Mouse (Mus musculus) heart, embryonic 14.5 days (tissue): ENCODE results near the gene Trpc7. TPM values are rescaled to one million over a fixed set of nuclear protein-coding genes. Genes with fewer than 3 reads are reported as not detected.

Experiments
- ATAC-seq: fragments of 200-750 bp; cut with Nextera tagmentation; 2 replicates; pipeline ENCODE4 v1.8.0; 2017; ENCODE audit warnings: low read depth, moderate TSS enrichment; ENCODE audit not compliant: insufficient number of reproducible peaks, insufficient read depth, low FRiP score
- H3K27ac ChIP-seq, 2 experiments: fragments of 200-500 bp in 1 of 2; fragments of 300-500 bp in 1 of 2; sonication (generic) in 1 of 2; replicated peaks in 1 of 2; 2 replicates each; pipeline ENCODE4 v1.5.1; 2012 to 2014; ENCODE audit warnings: low read depth in 2 of 2, low read length in 2 of 2, control low read depth in 1 of 2, mild to moderate bottlenecking in 1 of 2, mixed read lengths in 1 of 2; ENCODE audit not compliant: control insufficient read depth in 1 of 2, insufficient read depth in 1 of 2
- H3K27me3 ChIP-seq: fragments of 300-500 bp; sonication (generic); 2 replicates; pipeline ENCODE4 v1.6.1; 2014; ENCODE audit warnings: mild to moderate bottlenecking, low read length, control low read depth; ENCODE audit not compliant: control insufficient read depth, insufficient read depth
- H3K36me3 ChIP-seq: fragments of 300-500 bp; sonication (generic); 2 replicates; pipeline ENCODE4 v1.6.1; 2014; ENCODE audit warnings: mild to moderate bottlenecking, control low read depth, low read length, mixed read lengths; ENCODE audit not compliant: control insufficient read depth, insufficient read depth
- H3K4me1 ChIP-seq, 2 experiments: fragments of 200-500 bp in 1 of 2; fragments of 300-500 bp in 1 of 2; sonication (generic) in 1 of 2; 2 replicates each; pipeline ENCODE4 v1.6.1; 2012 to 2014; ENCODE audit warnings: low read length in 2 of 2, control low read depth in 1 of 2, mixed read lengths in 1 of 2; ENCODE audit not compliant: control insufficient read depth in 2 of 2, insufficient read depth in 2 of 2
- H3K4me2 ChIP-seq: fragments of 300-500 bp; sonication (generic); 2 replicates; pipeline ENCODE4 v1.6.1; 2014; ENCODE audit warnings: mild to moderate bottlenecking, low read length
- H3K4me3 ChIP-seq, 2 experiments: fragments of 200-500 bp in 1 of 2; fragments of 300-500 bp in 1 of 2; sonication (generic) in 1 of 2; 2 replicates each; pipeline ENCODE4 v1.5.1; 2012 to 2014; ENCODE audit warnings: low read length in 2 of 2, mild to moderate bottlenecking in 2 of 2, control low read depth in 1 of 2, low read depth in 1 of 2, moderate library complexity in 1 of 2; ENCODE audit not compliant: control insufficient read depth in 1 of 2, insufficient read depth in 1 of 2
- H3K9ac ChIP-seq: fragments of 300-500 bp; sonication (generic); 2 replicates; pipeline ENCODE4 v1.6.1; 2014; ENCODE audit warnings: mild to moderate bottlenecking, low read length
- H3K9me3 ChIP-seq: fragments of 300-500 bp; sonication (generic); 2 replicates; pipeline ENCODE4 v1.6.1; 2016; ENCODE audit warnings: low read length, control low read depth; ENCODE audit not compliant: control insufficient read depth
- WGBS: fragments of 180-500 bp; shearing (Covaris S2); extraction: QIAGEN DNeasy Blood & Tissue Kit; methylation state at CpG from one replicate; pipeline ENCODE4 v1.1.7; 2014; 5-methylcytosine and 5-hydroxymethylcytosine counted together
- polyA plus RNA-seq: library from polyadenylated mRNA; unstranded; fragments of >200 nt; fragmentation: Nextera tagmentation; extraction: Ambion mirVana; gene quantifications from 2 replicates; pipeline ENCODE4 v1.2.1, GENCODE M21; 2014

Gene Trpc7
- polyA plus RNA-seq, 1 experiment from 2014 or later: not detected

DNA sequence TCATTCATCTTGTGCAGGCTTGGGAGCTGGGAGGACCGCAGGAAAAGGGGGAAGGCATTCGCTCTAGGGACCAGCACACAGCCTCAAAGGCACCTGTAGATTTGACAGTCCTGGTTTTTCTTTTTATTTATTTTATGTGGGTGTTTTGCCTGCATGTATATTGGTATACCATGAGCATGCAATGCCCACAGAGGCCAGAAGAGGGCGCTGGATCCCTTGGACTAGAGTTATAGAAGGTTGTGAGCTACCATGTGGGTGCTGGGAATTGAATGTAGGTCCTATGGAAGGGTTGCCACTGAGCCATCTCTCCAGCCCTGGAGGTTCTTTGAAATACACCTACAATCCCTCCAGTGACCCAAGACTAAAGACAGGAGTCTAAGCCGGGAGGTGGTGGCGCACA, 125.0 kb downstream of the Trpc7 start:
- H3K4me1 ChIP-seq: peaks cover 17 to 21% of the 10 kb centered on the region in 2 experiments
- H3K27me3 ChIP-seq: no peaks in the 10 kb centered on the region
- 0 out of 2 replicates have a peak, but pooled peaks cover 3% of the 10 kb centered on the region for H3K9me3 ChIP-seq
- no peak overlapping the region for H3K9ac ChIP-seq
- no peak overlapping the region for H3K27ac ChIP-seq
- H3K4me3 ChIP-seq: no peak overlapping the region
- H3K4me2 ChIP-seq: no peak overlapping the region
- no peak for ATAC-seq
- WGBS: 69% methylated on average over 5 of the region's 5 CpGs
- H3K36me3 ChIP-seq: no peaks in the 10 kb centered on the region

DNA sequence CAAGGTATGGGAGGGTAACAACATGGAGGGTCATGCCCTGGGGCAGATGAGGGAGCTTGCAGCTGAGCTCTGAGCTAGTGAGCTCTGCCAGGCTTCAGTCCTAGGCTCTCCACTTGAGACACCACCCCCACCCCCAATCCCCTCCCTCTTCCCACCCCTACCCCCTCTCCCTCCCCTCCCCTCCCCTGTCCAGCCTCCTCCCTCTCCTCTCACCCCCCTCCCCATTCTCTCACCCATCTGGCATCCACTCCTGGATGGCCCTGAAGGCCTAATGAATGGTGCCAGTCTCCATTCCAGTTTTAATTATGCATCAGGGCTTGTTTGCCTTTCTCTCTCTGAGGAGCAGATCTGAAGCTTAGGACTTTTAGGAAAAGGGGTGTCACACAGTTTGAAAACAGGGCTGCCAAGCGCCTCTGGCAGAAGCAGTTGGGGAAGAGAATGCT, 125.6 kb downstream of the Trpc7 start:
- Histone ChIP-seq H3K4me2 (no peak overlapping the region), H3K9ac (no peak overlapping the region), H3K4me1 (peaks cover 21 to 27% of the 10 kb centered on the region in 2 experiments), H3K9me3 (0 out of 2 replicates have a peak, but pooled peaks cover 3% of the 10 kb centered on the region), H3K4me3 (no peak overlapping the region), H3K27ac (no peak overlapping the region), H3K36me3 (no peaks in the 10 kb centered on the region), H3K27me3 (no peaks in the 10 kb centered on the region)
- ATAC-seq: no peak
- WGBS: 63% methylated on average over 1 of the region's 1 CpGs

DNA sequence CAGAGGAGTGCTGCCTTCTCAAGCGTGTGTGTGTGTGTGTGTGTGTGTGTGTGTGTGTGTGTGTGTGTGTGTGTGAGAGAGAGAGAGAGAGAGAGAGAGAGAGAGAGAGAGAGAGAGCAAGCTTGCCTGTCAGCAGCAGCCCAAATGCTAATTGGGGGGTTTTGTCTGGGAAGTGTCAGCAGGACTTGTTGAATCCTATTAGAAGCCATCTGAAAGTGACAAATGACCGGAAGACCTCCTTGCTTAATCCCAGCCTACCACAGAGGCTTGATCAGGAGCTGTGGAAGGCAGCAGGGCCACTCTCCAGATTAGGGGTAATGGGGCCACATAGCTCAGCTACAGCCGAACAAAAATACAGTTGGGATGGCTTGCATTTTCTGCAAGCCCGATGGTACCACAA, 126.4 kb downstream of the Trpc7 start:
- Histone ChIP-seq H3K9ac (no peak overlapping the region), H3K27me3 (no peaks in the 10 kb centered on the region), H3K4me2 (no peak overlapping the region), H3K36me3 (no peaks in the 10 kb centered on the region), H3K4me3 (no peak overlapping the region), H3K27ac (no peak overlapping the region), H3K9me3 (0 out of 2 replicates have a peak, but pooled peaks cover 3% of the 10 kb centered on the region), H3K4me1 (peaks cover 23 to 28% of the 10 kb centered on the region in 2 experiments)
- 19% methylated on average over 4 of the region's 4 CpGs for WGBS
- no peak for ATAC-seq

DNA sequence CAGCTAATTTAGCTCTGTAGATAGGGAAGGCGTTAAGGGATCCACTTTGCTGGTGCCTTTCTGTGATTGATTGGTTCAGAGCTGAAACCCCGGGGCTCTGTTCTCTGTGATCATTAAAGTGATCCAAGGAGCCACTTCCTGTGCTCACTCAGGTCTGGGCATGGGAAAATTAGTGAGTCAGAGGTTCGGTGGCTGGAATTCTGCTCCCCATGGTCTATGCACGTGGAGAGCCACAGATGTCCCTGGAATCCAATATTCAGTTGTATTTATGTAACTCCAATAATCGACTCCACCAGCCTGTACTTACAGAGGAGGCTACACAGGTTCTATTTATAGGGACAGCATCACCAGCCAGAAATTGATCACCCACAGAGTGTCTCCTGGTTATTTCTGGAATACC, 129.6 kb downstream of the Trpc7 start:
- peaks cover 18 to 28% of the 10 kb centered on the region in 2 experiments for H3K4me1 ChIP-seq
- H3K4me2 ChIP-seq: peak overlapping the region; percentile 62; the same call in 1 of the 2 replicates
- ATAC-seq: no peak
- no peak overlapping the region for H3K4me3 ChIP-seq
- peak overlapping the region in 1 of 2 experiments; percentile 28; a peak in 1 of 4 replicates for H3K27ac ChIP-seq
- 0 out of 2 replicates have a peak, but pooled peaks cover 3% of the 10 kb centered on the region for H3K9me3 ChIP-seq
- peaks cover 10% of the 10 kb centered on the region for H3K27me3 ChIP-seq
- no peaks in the 10 kb centered on the region for H3K36me3 ChIP-seq
- 17% methylated on average over 5 of the region's 5 CpGs for WGBS
- H3K9ac ChIP-seq: 0 out of 2 replicates have a peak overlapping the region, but pooled peaks have one; percentile 10

DNA sequence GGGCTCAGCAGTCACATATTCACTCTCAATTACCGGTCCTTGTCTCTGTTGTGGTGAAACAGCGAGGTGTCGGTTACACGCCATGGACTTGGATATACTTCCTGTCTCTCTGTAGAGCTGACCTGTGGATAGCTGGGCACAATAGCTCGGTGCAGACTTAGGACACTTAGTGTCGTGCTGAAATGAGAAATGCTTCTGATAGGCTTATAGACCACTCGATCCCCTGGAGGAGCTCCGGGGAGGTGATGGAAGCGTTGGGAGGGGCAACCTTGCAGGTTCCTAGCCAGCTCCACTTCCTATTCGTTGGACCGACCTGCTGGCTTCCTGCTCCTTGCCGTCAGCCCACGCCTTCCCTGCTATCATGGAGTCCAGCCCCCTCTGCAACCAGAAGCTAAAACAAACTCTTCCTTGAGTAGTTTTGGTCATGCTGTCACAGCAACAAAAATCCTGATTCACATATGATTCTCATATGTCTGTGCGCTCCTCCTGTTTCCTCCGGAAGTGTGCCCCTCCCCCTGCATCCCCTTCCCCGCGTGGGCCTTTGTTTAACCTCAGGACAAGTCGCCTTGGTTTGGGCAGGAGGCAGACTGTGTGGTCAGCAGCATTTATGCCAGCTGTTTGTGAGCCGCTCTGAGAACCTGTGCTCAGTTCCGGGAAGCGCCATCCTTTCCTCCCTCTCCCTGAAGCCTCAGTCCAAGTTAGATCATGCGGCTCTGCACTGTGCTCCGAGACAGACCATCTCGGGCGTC, 130.3 kb downstream of the Trpc7 start:
- H3K4me1 ChIP-seq: peaks cover 18 to 28% of the 10 kb centered on the region in 2 experiments
- no peaks in the 10 kb centered on the region for H3K36me3 ChIP-seq
- peaks cover 10% of the 10 kb centered on the region for H3K27me3 ChIP-seq
- WGBS: 26% methylated on average over 25 of the region's 25 CpGs
- H3K4me2 ChIP-seq: peak overlapping the region; percentile 62
- peak overlapping the region in 1 of 2 experiments; percentile 41; a peak in 1 of 4 replicates for H3K27ac ChIP-seq
- peak overlapping the region; percentile 1 to 19; a peak in 3 of 4 replicates for H3K4me3 ChIP-seq
- no peak for ATAC-seq
- H3K9ac ChIP-seq: peak overlapping the region; percentile 46
- H3K9me3 ChIP-seq: 0 out of 2 replicates have a peak, but pooled peaks cover 3% of the 10 kb centered on the region

DNA sequence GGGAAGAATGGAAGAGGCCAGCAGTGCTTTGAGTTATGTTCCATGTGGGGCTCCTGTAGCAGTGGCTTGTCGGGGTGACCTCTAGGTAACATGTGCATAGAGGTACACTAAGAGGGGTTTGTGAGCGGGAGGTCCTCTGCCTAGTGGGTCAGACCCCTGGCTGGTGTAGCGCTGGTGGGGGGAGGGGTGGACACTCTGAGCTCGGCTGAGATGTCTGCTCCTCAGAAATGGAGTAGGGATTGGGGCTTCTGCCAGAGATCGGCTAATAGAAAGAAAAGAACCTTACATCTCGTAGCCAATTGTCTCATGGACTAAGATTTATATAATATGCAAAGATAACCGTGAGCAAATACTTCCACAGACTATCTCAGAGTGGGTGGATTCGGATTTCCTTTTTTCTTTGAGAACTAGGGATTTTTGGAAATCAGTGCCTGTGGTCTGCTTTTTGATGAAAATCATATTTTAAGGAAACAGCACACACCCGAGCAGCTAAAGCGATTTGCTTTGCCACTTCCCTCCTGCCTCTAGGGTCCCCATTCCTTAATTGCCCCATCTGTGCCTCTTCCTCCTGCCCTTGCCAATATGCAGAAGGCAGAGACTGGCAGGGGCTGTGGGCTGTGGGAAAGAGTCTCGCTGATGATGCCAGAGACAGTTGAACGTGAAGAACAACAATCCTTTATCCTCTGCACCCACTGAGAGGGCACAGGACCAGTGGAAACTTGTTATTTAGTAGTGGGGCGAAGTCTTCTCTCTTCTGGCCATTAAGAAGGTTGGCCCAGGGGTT, 133.2 kb downstream of the Trpc7 start:
- Histone ChIP-seq H3K4me2 (no peak overlapping the region), H3K27ac (no peak overlapping the region), H3K36me3 (no peaks in the 10 kb centered on the region), H3K4me3 (no peak overlapping the region), H3K4me1 (peaks cover 15 to 18% of the 10 kb centered on the region in 2 experiments), H3K9ac (no peak overlapping the region), H3K9me3 (0 out of 2 replicates have a peak, but pooled peaks cover under 1% of the 10 kb centered on the region), H3K27me3 (peaks cover 12% of the 10 kb centered on the region)
- 35% methylated on average over 13 of the region's 13 CpGs for WGBS
- no peak for ATAC-seq

DNA sequence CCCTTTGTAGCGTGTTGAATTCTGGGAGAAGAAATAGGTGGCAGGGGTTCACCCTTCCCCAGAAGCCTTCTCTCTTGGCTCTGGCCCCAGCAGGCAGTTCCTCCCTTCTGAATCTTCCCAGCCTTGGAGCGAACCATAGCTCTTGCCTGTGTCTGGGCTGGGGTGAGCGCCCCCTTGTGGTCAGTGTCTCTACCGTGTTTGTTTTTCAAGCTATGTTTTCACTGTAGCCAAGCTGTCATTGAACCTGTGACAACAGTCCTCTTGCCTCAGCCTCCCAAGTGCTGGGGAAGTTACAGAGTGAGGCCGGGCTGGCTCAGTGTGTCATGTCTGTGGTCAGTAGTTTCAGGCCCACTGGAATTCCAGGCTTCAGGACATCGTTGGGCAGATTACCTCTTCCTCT, 137.3 kb downstream of the Trpc7 start:
- Histone ChIP-seq H3K27ac (no peak overlapping the region), H3K27me3 (peaks cover 30% of the 10 kb centered on the region)
- ATAC-seq: no peak

More for the DNA sequence above, 137.3 kb downstream of the Trpc7 start:
- Histone ChIP-seq H3K36me3 (no peaks in the 10 kb centered on the region), H3K9me3 (no peaks in the 10 kb centered on the region), H3K4me2 (no peak overlapping the region), H3K9ac (no peak overlapping the region), H3K4me1 (peaks cover 2 to 3% of the 10 kb centered on the region in 2 experiments), H3K4me3 (no peak overlapping the region)
- WGBS: 26% methylated on average over 6 of the region's 6 CpGs
